Mouse (Mus musculus) olfactory bulb, adult 2 months (tissue): Measurements from ENCODE around the gene Epm2a.

Experiments used
- CTCF ChIP-seq: fragments of 200-500 bp; IDR thresholded peaks from 2 replicates; pipeline ENCODE4 v1.5.1; 2012; ENCODE audit warnings: low read depth, mild to moderate bottlenecking, low read length, moderate library complexity; ENCODE audit not compliant: insufficient read depth
- POLR2A ChIP-seq: fragments of 200-500 bp; IDR thresholded peaks from 2 replicates; pipeline ENCODE4 v1.6.1; 2012; ENCODE audit warnings: mild to moderate bottlenecking, low read depth, low read length, moderate library complexity; ENCODE audit not compliant: insufficient read depth

DNA sequence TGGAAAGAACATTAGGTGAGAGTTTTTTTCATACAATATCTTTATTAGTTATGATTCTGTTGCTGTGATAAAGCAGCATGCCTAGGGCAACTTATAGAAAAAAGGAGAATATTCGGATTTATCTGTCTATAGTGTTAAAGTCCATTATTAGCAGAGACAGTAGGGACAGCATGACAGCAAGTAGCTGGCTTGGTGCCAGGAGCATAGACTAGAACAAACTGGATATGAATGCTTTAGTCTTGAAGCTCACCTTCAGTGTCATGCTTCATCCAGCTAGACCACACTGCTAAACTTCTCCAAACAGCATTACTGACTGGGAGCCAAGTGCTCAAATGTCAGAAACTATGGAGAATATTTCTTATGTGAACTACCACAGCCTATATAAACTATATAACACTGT lies 93.8 kb downstream of the Epm2a start:
- TF ChIP-seq POLR2A (no peak), CTCF (no peak)
